Mouse (Mus musculus): ENCODE measurements around the gene Vmn2r14.
"Not testable (repeated sequence)": the region's sequence is repeated elsewhere in the genome, so short reads cannot be mapped to it uniquely, and the experiment has no call there.

The Vmn2r14 gene

GRCm38 (mm10) chr5:109224608-109225007 lies at the start of gene Vmn2r14:
Gene Vmn2r14 (minus strand): TSS chr5:109224708.
- DNase-seq (ENCODE audit: low spot score): no peak

GRCm38 (mm10) chr5:109192099-109192498 lies 32.4 kb downstream of the Vmn2r14 start, which contains the start of gene Vmn2r13:
Gene Vmn2r13 (minus strand): TSS chr5:109192199.
- not testable (repeated sequence) for DNase-seq (ENCODE audit: low spot score)

- not testable (repeated sequence) for DNase-seq (ENCODE audit: low spot score)
Observed at GRCm38 (mm10) chr5:109166851-109167250, 57.7 kb downstream of the Vmn2r14 start.
